Mouse (Mus musculus) kidney, adult 11 months (tissue): ENCODE measurements around the gene Gtf2e1.

Source experiments
- DNase-seq: peaks from one replicate; pipeline ENCODE4 v3.0.0; 2022

Gene Gtf2e1

GRCm38 (mm10) chr16:37478311-37479291 lies 61.0 kb downstream of the Gtf2e1 start:
- DNase-seq = no peak

- no peak for DNase-seq
Measured at GRCm38 (mm10) chr16:37472620-37473312, 66.8 kb downstream of the Gtf2e1 start.

GRCm38 (mm10) chr16:37469595-37469994 lies 70.0 kb downstream of the Gtf2e1 start:
- no peak for DNase-seq

- no peak for DNase-seq
Measured at GRCm38 (mm10) chr16:37463981-37464380, 75.6 kb downstream of the Gtf2e1 start.

- DNase-seq = no peak
Measured at GRCm38 (mm10) chr16:37462886-37463285, 76.7 kb downstream of the Gtf2e1 start.

GRCm38 (mm10) chr16:37461601-37462000 lies 78.0 kb downstream of the Gtf2e1 start:
- DNase-seq = no peak
